Mouse (Mus musculus) kidney, adult 18-20 months (tissue): ENCODE data around the gene Gm20388.

ENCODE experiments used
- DNase-seq: peaks from one replicate; pipeline ENCODE4 v3.0.0; 2021

Gene Gm20388

DNA sequence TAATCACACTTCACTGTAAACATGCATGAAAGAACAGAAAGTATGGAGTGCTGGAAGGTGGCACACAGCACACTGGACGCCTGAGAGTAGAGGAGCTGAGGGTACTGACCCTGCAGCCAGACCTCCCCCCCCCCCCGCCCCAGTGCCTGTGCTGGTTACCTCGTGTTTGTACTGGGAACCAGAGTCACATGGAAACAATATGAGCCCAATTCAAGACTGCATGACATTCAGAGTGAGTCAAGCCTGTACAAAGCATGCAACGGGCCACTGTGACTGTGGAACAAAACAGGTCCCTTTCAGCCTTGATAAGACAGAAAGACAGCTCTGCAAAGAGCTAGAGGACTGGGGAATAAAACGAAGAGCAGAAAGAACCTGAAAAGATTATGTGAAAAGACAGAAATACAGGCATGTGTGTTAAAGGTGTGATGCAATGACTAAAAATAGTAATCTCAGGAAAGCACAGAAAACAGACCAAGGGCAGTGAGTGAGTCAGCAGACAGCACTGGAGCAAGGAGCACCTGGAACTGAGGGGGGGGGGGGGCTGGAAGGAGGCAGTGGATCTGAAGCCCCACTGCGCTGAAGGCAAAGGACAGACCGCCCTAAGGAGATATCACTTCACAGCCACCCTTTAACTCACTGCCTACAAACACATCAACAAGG lies 3012.9 kb downstream of the Gm20388 start:
- no peak for DNase-seq

DNA sequence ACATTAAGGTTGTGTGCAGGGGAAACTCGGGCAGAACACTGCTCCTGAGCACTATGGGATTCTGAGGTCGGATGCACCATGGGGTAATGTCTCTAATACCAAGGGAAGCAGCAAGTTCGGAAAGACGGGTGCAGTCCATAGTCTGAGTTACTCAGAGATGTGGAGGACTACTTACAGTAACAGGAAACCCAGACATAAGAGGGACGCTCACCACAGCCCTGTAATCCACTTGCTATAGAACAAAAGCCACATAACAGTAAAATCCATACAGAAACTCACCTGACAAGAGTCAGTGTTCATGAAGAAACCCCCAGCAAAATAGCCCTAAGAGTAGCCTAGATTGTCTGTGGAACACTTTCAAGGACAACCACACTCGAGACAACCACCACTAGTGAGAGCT lies 3013.4 kb downstream of the Gm20388 start:
- no peak for DNase-seq

- no peak for DNase-seq
Measured at GRCm38 (mm10) chr8:122925939-122926722, 3015.5 kb downstream of the Gm20388 start.

GRCm38 (mm10) chr8:122926782-122927181 lies 3016.1 kb downstream of the Gm20388 start:
- DNase-seq = no peak

- DNase-seq = no peak
Measured at GRCm38 (mm10) chr8:122927841-122928240, 3017.2 kb downstream of the Gm20388 start.

DNA sequence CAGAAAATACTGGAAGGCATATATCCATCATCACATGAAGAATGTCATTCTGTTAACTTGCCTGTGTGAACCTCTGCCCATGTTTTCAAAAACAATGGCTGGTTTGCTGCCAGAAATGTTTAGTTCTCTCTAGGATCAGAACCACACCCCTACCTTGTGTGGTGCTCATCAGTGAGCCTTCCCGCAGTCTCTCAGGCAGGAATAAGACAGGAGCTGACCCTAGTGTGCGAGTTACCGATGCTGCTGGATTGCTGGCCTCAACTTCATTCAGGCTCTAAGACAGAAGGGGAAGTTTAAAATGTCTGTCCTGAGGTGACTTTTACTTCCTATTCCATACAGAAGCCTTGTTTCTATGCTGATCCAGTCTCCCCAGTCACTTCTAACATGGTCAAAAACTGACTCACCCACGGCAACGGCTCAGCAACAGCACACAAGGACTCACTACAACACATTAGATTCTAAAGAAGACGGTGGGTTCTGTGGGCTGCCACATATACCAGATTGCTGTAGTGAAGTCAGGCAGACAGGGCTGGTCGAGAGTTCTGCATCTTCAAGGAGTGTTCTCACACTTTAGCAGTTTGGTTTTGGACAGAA lies 3018.1 kb downstream of the Gm20388 start:
- no peak for DNase-seq

GRCm38 (mm10) chr8:122931834-122932560 lies 3021.4 kb downstream of the Gm20388 start:
- DNase-seq = no peak

GRCm38 (mm10) chr8:122932561-122932959 lies 3021.9 kb downstream of the Gm20388 start:
- no peak for DNase-seq

- DNase-seq = no peak
Measured at GRCm38 (mm10) chr8:122933973-122934372, 3023.3 kb downstream of the Gm20388 start.

GRCm38 (mm10) chr8:122935118-122935517 lies 3024.5 kb downstream of the Gm20388 start:
- no peak for DNase-seq

- DNase-seq = no peak
Measured at GRCm38 (mm10) chr8:122935912-122936311, 3025.3 kb downstream of the Gm20388 start.

DNA sequence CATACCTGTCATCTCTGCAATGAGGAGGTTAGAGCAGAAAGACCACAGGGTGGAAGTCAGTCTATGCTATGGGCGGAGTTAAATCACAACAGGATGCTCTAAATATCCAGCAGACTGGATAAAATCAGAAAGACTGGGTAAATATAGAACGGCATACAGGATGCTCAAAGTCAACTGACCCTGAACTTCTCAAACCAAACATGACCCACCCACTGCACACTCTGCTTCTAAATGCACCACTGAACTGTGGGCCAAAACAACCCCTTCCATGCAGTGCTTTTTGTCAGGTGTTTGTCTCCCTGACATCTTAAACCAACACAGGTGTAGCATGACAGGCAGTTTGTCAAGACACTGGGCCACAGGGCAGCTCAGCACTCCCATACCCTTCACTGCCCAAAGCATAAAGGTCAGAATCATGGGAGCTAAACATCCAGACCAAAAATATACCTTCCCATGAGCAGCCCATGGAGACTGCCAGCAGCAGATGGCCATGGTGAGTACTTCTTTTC lies 3027.0 kb downstream of the Gm20388 start:
- DNase-seq = no peak

DNA sequence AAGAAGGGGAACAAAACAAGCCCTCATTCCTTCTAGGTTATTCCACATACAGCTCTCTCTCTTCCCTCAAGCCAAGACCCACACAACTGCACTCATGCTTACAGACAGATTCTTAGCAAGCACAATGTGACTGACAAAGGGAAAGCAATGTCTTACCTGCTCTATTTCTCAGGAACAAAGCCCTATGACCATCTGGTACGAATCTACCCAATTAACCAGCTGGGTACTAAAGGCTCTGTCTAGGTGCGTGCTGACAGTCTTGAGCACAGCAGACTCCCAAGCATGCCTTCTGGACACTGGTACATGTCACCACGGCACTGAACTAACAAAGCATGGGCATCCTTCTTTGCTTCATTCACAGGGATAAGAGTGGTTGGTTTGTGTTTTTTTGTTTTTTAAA lies 3027.5 kb downstream of the Gm20388 start:
- DNase-seq = no peak

- DNase-seq = no peak
Measured at GRCm38 (mm10) chr8:122938591-122938990, 3027.9 kb downstream of the Gm20388 start.

DNA sequence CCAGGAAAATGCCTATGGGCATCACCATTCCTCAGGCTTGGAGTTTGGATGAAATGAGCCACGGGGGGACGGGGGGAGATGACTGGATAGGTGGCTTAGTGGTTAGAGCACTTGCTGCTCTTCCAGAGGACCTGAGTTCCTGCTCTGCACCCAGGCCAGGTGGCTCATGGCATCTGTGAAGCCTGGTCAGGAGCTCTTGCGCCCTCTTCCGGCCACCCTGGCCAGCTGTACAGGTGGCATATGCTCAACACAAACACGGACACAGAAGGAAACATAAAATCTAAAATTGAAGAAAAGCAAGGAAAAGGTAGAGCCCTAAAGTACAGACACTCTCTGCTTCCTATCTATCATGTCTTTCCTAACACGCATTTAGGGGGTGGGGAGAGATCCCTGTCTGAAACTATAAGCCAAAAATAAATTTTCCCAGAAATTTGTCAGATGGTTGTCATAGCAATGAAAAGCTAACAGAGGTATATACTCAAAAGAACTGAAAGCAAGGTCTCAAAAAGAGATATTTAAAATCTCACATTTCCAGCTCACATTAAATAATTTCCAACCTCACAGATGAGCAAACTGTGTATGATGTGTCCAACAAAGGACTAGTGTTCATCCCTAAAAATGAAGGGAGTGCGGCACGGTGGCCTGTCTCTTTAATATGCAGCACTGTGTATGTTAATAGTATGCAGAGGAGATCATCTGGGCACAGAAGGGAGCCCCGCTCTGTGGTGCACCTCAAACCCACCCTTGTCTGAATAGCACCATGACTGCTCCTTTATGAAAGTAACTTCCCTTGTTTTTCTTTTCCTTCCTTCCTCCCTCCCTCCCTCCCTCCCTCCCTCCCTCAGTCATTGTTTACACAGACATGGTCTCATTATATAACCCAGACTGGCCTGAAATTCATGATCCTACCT lies 3032.4 kb downstream of the Gm20388 start:
- no peak for DNase-seq

DNA sequence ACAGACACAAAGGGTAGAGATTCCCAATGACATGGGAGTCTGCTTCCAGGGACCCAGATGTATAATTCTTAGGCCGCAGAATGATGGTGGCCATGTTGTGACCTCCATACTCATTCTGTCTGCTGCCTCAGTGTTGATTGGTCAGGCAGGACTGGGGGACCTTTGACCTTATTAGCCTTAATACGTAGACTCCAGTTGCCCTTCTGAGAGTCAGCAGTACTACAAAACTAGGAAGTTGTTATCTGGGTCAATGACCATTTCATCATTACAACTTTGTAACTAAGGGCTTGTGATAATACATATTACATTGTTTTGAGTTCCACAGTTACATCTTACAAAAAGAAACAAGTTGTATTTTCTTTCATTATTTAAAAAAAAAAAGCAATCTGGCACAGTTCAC lies 3035.1 kb downstream of the Gm20388 start:
- DNase-seq = no peak

- no peak for DNase-seq
Measured at GRCm38 (mm10) chr8:122949701-122950100, 3039.1 kb downstream of the Gm20388 start.

- DNase-seq = no peak
Measured at GRCm38 (mm10) chr8:122951456-122951855, 3040.8 kb downstream of the Gm20388 start.

DNA sequence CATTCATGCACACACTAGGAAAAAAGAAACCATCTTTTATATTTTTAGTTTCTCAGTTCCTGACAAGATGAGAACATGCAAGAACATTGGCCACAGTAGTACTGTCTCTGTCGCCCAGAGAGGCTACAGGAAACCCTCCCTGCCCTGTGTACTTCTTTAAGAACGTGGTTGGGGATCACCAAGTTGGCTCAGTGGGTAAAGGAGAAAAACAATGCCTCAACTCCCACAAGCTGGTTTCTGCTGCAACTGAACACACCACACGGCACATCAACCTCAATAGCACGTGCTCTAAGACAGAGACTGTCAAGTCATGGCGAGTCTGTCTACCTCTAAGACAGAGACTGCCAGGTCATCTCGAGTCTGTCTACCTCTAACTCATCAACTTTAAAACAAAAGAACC lies 3042.4 kb downstream of the Gm20388 start:
- DNase-seq = no peak

DNA sequence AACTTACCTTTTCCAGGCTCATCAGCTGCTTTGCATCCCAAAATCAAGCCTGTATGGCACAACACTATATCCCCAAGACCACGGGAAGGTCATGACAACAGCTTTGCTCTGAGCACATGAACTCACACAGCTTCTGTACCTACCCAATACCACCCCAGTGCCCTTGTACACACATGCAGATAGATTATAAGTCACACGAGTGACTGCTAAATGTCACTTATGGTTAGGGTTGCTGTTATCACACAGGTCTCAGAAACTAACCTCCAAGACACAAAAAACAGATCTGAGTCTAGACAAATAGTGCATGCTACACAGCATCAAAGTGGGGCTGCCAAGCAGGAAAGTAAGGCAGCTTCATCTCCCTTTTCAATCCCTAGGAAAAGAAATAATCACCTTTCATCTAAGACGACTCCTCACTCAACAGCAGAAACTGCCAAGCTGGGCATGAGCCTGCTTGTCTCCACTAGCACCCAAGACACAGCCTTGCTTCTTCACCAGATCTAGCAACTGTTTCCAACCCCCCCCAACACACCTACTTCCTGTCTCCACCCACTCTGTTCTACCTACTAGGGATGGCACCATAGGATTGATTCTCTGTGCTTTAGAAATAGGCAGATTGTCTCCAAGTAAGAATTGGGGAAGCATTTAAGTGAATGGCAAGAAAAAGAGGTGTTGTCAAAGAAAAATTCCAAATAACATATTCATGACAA lies 3043.6 kb downstream of the Gm20388 start:
- DNase-seq = no peak

GRCm38 (mm10) chr8:122955195-122955594 lies 3044.6 kb downstream of the Gm20388 start:
- DNase-seq = no peak
